Mouse (Mus musculus) cerebellum, adult 2 months (tissue): ENCODE results near the gene Gata2.

Source experiments
- CTCF ChIP-seq: fragments of 200-500 bp; IDR thresholded peaks from 2 replicates; pipeline ENCODE4 v1.5.1; 2011; ENCODE audit warnings: low read depth, mild to moderate bottlenecking, control low read depth, low read length, moderate library complexity, borderline replicate concordance; ENCODE audit not compliant: insufficient read depth
- POLR2A ChIP-seq: fragments of 200-500 bp; IDR thresholded peaks from 2 replicates; pipeline ENCODE4 v1.6.1; 2011; ENCODE audit warnings: low read length, control low read depth, borderline replicate concordance; ENCODE audit not compliant: insufficient read depth

DNA sequence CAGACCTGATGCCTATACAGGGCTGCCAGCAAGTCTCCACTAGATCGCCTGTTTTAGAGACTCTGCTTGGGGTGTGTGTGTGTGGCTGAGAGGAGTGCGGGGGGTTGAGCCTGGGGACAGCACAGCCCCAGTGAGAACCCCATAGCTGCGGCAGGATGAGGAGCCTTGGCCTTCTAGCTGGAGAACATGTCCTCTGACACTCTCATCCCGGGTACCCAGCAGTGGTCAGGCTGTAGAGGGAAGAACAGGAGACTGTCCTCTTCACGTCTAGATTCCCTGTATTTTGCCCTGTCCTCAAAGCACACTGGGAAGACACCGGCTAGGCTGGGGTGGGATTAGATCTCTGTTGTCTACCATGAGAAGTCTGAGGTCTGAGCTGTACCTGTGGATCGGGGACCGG lies 41.8 kb downstream of the Gata2 start:
- no peak for TF ChIP-seq CTCF
- TF ChIP-seq POLR2A, result no peak
